Mouse (Mus musculus) embryo, embryonic 11 days (tissue): ENCODE results near the gene Ankrd11.

ENCODE experiments used
- DNase-seq: peaks from one replicate; pipeline ENCODE4 v3.0.0-alpha.2; 2015

The Ankrd11 gene

DNA sequence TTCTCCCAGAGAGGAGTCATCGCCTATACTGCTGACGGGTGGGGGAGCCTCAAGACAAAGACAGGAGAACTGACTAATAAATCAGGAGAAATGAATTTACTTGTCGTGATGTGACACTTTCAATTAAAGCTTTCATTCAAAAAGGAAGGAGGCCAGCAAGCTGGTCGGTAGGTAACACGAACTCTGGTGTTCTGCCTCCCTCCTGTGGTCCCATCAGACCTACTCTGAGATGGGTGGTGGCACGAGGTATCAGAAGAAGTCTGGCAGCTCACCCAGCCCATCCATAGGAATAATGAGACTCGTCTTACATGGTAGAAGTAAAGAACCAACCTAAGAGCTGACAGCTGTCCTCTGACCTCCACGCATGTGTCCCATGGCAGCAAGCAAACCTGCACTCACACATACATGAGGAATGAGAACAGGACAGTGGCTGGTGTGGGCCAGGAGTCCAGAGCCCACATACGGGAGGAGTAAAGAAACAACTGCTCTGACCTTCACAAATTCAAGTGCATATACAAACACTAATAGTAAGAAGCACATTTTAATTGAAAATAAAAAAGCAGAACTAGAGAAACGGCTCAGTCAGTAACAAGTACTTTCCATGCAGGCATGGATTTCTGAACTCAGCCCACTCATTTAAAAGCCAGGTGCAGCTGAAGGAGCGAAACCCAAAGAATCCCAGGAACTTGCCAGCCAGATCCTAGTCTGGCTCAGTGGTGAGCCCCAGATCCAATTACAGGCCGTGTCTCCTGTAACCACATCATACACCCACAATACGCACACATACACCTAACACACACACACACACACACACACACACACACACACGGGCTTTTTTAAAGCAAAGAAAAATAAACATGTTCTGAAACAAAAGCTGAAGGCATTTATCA lies 37.8 kb downstream of the Ankrd11 start:
- DNase-seq: no peak

DNA sequence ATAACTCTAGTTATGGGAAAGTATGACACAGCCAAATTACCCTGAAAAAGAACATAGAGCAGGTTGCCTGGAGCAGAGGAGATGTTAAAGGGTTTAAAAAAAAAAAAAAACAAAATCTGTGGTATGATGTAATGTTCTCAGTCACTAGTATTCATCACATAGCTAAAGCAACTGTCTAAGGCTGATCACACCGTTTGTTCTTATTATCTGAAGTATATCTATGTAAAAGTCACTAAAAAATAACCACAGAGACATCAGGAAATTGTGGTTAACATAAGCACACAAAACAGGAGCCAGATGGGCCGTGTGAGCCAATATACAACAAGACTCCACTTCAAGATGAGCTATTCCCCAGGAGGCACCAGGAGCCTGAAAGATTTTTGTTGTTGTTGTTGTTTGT lies 41.8 kb downstream of the Ankrd11 start:
- DNase-seq: no peak

DNA sequence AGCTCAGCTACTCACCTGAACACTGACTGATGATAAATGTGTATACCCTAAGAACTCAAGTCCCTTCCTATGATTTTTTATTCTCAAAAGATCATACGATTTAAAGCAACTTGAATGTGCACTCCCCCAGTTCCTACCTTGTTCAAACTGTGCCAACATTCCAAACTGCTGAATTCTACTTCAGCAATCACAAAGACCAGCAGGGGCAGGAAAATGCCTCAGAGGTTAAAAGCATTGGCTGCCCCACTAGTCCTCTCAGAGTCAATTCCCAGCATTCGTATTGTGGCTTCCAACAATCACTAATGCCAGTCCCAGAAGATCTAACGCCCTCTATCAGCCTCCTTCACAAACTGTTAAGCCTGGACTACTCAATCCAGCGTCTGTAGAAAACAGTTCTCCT lies 44.1 kb downstream of the Ankrd11 start:
- DNase-seq: no peak

DNA sequence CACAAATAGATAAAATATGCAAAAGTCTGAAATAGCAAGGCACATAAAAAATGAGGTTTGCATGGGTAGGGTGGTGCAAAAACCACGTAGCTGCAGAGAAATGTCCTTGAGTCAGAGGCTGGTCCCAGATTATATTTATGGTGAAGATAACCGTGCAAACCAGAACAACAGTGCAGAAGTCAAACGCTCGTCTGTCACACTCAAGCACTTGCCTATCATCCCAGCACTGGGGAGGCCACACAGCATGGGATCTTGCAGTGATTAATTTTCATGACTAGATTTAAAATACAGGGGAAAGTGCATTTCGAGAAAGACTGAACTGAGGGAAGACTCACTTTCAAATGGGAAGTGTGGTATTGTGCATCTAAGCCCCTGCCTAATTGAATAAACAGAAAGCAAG lies 48.3 kb downstream of the Ankrd11 start:
- DNase-seq: no peak

DNA sequence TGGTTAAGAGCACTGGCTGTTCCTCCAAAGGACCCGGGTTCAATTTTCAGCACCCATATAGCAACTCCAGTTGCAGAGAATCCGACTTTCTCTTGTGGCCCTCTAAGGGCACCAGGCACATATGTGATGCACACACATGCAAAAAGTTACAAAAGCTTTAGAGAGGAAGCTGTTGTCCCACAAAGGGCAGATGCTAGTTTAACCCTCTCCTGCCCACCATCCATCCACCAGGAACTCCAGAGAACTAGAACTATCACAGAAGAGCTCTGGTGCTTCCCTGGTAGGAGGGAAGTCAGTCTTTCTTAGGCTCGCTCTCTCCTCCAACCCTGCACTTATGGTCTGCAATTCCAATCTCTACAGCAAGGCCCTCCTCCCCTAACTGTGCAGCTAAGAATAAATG lies 49.0 kb downstream of the Ankrd11 start:
- no peak for DNase-seq

DNA sequence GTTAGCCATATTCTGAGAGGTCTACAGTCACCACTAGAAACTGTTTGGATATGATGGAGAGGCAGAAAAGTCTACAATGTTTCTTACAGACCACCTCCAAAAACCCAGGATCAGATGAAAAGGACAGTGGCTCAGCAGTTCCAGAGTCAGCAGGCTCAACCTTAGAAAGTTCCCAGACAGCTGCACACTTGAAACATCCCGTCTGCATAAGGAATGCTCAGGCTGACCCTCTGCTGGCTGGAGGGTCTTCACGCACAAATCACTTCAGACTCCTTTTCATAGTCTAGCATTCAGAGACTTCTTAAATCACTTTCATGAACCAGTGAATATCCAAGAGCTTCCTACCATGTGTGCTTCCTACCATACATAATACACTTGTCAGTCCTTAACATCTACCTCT lies 49.8 kb downstream of the Ankrd11 start:
- DNase-seq: no peak

DNA sequence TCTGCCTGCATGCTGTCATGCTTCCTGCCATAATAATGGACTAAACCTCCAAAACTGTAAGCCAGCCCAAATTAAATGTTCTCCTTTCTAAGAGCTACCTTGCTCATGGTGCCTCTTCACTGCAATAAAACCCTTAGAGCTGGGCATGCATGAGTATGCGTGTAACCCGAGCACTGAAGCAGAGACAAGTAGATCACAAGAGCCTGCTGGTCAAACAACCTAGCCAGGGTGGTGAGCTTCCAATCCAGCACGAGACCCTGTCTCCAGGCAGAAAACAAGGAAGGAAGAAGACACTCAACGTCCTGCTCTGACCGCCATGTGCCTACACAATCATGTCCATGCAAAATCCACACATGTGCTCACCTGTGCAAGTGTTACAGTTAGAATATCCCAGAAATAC lies 50.7 kb downstream of the Ankrd11 start:
- no peak for DNase-seq

DNA sequence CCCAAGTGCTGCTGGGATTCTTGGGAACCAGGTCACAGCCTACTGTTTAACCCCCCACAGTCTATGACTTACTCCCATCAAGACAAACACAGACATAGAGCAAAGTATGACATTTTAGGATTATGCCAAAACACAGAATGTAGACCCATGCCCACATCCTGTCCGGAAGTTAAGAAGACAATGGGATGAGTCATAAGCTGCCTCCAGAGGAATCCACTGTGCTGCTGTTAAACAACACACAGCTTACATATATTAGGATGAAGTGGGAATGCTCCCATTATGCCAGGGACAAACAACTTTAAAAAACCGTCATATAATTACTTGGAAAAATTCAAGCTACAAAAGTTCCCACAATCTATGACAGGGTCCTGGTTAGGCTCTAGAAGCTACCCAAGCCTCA lies 52.1 kb downstream of the Ankrd11 start:
- DNase-seq: no peak

DNA sequence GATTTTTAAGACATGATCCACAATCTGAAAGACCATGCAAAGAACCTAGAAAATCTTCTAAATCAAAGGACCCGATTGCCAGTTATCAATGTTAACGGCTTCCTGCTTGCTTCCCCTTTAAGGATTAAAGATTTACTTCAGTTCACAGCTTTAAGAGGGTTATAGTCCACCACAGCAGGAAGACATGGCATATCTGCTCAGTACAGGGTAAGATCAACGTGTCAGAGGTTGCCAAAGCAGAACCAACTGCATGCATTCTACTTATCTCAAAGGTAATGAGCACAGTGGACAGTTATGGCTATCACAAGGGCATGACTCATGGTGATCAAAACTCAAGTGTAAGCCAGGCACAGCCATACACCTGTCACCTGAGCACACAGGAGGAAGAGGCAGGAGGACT lies 53.1 kb downstream of the Ankrd11 start:
- DNase-seq: no peak

DNA sequence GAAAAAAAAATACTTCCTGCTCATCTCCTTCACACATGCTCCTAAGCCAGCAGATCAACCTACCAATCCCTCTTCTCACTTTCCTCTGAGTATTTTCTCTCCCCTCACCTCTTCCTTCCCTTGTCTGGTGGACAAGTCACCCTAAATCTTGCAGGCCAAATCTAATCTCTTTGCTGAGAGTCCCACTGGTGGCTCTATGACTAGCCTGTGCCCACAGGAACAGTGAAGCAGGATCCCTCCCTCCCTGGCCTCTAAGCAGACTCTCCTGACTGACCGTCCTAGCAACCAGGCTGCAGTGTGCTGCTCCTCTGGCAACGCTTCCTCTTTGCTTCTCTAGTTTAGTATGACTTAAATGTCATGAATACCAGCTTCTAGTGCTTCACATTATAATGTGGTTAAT lies 54.8 kb downstream of the Ankrd11 start:
- no peak for DNase-seq

DNA sequence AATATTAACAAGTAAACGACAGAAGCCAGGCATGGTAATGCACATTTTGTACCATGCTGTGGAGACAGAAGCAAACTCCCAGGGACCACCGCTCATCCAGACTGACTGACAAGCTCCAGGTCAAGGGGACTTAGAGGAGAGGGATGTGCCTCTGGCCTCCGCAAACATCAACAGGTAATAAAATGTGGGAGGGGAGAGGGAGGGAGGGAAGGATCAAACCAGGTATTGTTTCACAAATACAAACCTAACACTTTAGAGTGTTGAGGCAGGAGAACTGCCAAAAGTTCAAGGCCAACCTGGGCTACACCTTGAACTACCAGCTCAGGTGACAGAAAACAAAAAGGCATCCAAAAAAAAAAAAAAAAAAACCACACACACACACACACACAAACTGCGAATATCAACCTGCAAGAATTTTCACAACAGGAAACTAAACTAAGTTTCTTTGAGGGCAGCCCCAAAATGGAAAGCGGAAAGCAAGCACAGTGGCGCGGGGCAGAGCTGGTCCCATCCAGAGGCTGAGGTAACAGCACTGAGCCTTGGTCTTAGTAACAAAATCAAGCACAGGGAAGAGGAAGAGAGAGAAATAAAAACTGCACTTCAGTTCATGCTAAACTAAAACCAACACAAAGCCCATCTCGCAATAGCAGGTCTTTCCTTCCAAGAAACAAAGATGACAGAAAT lies 55.4 kb downstream of the Ankrd11 start:
- no peak for DNase-seq

DNA sequence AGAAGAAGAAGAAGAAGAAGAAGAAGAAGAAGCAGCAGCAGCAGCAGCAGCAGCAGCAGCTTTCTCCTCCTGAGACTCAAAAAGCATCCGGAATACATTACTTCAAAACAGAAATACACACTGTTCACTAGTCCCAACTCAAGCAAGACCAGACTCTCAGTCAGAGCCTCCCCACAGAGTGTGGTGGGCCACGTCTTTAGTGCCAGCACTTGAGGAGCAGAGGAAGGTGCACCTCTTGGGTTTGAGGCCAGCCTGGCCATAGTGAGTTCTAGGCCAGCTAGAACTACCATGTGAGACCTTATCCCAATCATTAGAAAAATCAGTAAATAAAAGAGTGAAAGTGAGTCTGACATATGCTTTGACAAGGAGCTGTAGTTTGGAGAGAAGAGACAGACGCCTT lies 57.9 kb downstream of the Ankrd11 start:
- no peak for DNase-seq

DNA sequence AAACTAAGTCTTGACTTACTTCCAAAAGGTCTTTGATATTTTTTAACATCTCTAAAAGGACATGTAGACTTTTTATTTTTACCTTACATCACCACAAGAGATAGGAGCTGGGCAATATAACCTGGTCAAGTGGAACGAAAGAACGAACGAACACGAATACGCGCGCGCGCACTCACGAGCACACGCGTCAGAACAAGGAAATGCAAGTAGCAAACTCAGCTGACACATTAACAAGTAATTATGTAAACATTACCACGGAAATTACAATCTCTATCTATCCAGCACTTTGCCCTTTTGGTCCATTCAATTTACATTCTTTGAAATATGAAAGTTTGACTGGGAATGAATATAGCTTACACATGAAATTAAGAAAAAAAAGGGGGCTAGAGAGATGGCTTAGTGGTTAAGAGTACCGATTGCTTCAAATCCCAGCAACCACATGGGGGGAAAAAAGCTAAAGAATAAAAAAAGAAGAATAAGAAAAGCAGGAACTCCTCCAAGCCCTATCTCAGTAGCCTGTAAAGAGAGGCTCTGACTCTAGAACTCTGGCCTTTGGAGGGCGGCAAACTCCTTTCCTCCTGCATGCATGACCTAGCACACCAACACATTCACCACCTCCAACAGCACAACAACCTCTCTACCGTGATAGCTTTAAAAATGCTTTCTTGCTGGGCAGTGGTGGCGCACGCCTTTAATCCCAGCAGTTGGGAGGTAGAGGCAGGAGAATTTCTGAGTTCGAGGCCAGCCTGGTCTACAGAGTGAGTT lies 58.7 kb downstream of the Ankrd11 start:
- DNase-seq: no peak

DNA sequence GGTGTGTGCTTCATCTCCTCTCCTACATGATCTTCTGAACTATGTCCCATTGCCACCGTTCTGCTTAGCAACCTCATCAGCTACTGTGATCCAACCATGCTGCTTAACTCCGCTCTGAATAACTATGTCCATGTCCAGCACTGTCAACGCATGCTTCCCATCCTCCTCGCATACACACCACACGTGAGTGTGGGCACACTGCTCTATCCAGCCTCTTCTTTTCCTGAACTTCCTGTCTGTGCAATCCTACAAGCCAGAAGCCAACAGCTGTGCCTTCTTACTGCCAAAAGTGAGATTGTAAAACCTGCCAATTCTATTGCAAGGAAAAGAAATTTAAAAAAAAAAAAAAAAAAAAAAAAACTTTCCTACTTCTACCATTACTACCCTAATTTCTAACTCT lies 60.4 kb downstream of the Ankrd11 start:
- DNase-seq: no peak

DNA sequence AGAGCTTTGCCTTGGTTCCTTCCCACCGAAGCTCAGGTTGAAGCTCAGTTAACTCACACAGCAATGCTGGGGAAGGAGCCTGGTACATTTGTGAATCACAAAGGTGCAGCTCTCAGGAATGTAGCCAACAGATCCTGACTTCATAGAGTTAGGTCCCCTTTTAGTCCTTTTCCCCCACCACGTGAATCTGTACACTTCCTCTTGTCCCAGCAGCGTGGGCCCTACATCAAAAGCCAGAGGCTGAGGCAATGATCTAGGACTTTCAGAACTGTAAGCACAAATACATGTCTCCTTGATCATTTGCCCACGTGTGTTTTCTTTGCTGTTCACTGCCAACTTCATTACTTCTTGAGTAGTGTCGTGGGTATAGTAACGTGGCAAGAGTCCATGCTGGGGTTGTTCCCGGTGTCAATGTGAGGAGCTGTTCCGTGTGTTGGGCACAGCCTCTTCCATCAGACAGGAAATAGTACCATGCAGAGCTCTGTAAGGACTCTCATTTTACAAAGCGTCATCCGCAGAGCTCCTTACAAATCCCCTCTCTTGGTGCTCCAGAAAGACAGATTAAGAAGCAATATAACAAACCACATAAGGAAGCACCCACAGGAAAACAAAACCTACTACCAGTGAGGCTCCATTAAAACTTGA lies 62.1 kb downstream of the Ankrd11 start:
- no peak for DNase-seq

DNA sequence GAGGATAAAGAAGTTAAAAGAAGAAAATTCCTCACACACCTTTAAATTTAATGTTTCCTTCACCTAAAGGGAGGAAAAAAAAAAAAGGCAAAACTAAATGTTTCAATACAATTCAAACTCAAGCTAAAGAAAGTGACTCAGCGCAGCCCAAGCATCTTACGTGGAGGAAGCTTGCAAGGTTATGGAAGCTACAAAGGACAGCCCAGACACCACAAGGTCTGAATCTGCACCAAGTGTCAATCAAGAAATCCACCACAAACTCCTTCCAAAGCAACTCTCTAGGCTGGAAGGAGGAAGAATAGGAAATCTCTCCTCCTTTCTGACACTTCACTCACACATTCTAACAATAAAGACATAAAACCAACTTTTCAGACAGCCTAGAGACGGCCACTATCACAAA lies 62.7 kb downstream of the Ankrd11 start:
- no peak for DNase-seq

DNA sequence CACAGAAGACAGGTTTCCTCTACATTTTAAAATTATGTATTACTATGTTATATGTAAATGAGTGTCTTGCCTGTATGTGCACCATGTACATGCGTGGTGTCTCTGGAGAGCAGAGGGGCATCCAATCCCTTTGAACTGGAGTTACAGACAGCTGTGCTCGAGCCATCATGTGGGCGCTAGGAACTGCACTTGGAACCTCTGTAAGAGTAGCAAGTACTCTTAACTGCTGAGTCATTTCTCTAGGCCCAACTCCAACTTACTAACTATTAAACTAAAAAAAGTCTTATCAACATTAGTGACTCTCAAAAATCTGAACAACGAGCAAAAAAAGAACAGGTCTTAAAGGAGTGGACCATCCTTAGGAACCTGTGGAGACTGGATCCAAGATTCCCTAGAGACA lies 66.0 kb downstream of the Ankrd11 start:
- DNase-seq: no peak

DNA sequence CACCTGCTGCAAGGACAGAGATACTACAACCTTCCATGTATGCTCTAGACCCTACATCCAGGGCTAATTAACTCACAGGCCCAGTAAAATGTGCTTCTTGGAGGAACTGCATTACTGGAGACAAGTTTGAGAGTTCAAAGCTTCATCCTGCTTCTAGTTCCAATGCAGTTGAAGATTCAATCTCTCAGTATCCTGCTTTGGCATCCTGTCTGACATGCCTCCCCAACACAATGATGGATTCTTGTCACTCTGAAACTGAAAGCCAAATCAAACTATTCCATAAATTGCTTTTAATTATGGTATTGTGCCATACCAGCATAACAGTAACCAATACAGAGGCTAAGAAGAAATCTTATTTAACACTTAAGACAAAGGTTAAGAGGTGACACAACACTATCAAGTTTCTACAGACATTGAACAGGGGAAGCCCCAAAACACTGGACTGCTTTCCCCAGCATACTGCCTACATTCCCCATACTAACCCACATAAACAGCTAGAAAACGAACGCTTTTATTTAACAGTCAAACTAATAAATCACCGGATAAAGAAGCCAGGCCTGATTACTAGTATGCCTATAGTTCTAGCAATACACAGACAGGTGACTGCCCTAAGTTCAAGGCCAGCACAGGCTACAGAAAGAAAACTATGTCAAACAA lies 72.0 kb downstream of the Ankrd11 start:
- DNase-seq: no peak

DNA sequence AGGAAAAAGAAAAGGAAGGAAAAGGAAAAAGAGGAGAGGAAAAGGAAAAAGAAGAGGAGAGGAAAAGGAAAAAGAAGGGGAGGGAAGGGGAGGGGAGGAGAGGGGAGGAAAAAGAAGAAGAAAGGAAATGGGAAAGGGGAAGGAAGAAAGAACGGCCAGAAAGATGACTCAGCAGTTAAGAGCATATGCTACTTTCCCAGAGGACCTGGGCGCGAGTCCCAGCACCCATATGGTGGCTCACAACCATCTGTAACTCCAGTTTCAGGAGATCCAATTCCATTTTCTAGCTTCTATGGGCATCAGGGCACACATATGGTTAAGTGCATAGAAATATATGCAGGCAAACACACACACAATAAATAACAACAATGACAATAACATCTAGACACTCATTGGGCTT lies 73.9 kb downstream of the Ankrd11 start:
- DNase-seq: no peak

DNA sequence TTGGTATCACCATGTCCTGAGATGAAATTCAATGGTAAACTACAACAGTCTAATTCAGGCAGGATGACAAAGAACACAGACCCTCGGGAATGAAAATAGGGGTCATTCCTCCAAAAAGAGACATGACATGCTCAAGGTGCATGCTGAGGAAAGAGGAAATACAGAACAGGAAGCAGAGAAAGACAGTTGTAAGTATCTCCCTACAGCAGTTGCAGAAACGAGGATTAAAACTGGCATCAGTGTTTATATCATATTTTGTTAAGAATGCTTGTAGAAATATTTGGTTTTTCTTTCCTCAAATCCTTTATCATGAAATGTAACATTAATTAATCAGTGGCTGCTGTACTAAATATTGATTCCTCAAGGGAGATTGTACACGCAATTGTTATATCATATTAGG lies 75.4 kb downstream of the Ankrd11 start:
- DNase-seq: no peak

DNA sequence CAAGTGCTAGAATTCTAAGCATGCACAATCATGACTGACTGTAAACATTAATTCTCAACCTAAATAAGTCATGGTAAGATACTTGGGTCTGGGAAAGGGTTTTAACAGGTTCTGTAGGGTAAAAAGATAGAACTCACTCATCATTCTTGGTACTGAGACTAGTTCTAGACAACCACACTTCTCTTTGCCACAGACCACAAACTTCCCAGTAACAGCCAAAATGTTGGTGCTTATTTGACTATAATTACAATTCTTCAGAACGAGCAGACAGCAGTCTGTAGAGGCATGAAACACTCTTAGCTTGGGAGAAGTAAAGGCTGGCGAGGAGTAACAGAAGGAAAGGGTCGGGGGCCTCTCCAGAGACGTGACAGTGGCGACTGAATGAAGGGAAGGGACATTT lies 80.0 kb downstream of the Ankrd11 start:
- no peak for DNase-seq

DNA sequence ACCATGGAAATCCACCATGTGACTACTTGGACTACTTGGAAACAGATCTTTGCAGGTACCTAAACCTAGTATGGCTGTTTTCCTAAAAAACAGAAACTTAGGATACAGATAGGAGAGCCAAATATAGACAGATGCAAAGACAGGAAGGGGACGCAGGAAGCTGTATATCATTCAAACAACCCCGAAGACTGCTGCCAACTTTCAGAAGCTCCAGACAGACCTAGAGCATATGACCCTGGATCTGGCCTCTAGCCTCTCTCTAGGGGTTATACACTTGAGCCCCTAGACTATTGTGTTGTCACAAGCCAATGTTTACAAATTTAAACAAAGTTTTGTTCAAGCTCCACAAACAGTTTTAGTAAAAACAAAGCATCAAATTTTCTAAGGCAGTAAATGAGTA lies 80.6 kb downstream of the Ankrd11 start:
- DNase-seq: no peak

DNA sequence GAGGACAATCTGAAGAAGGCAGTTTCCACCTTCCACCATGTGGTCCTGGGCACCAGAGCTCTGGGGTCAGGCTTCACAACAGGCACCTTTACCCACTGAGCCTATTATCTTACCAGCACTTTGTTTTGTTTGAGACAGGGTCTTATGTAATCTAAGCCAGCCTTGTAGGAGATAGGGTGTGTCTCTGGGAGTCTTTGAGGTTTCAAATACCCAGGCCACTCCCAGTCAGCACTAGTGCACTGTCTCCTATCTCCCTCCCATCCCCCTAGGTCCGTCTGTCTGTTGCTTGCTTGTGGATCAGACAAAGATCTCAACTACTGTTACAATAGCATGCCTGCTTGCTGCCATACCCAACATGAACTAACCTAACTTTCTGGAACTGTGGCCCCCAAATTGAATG lies 81.1 kb downstream of the Ankrd11 start:
- no peak for DNase-seq
